Mouse (Mus musculus) cerebellum, adult 2 months (tissue): ENCODE measurements around the gene Gm10024.
"Not testable (repeated sequence)": the region's sequence is repeated elsewhere in the genome, so short reads cannot be mapped to it uniquely, and the experiment has no call there.

ENCODE experiments used
- CTCF ChIP-seq: fragments of 200-500 bp; IDR thresholded peaks from 2 replicates; pipeline ENCODE4 v1.5.1; 2011; ENCODE audit warnings: low read depth, mild to moderate bottlenecking, control low read depth, low read length, moderate library complexity, borderline replicate concordance; ENCODE audit not compliant: insufficient read depth
- POLR2A ChIP-seq: fragments of 200-500 bp; IDR thresholded peaks from 2 replicates; pipeline ENCODE4 v1.6.1; 2011; ENCODE audit warnings: low read length, control low read depth, borderline replicate concordance; ENCODE audit not compliant: insufficient read depth

- TF ChIP-seq POLR2A, CTCF: not testable (repeated sequence)
Measured at GRCm38 (mm10) chr10:77690356-77690807, 20.9 kb upstream of the Gm10024 start, which contains the start of gene Gm19402.
